Mouse (Mus musculus): ENCODE measurements at regions not wholly inside any gene's neighbourhood (a gene's known extent, or its start where the extent isn't known, plus 50 kb on each side); places are given as distances from the start of the nearest gene placed in this dataset.

GRCm38 (mm10) chr13:97442283-97442682 lies 201.4 kb downstream of the Enc1 start:
- Histone ChIP-seq H3K27ac (replicated peaks) (peak overlapping the region; percentile 20; the same call in 1 of the 2 replicates), H3K9me3 (no peaks in the 10 kb centered on the region), H3K9ac (replicated peaks) (peak overlapping the region; percentile 11; the same call in 1 of the 2 replicates), H3K27me3 (no peaks in the 10 kb centered on the region), H3K4me2 (replicated peaks) (no peak overlapping the region), H3K4me3 (no peak overlapping the region), H3K4me1 (peaks cover 44% of the 10 kb centered on the region), H3K36me3 (no peaks in the 10 kb centered on the region)
- no peak for ATAC-seq (replicated peaks)
- 34% methylated on average over 10 of the region's 10 CpGs for WGBS

- no peaks in the 10 kb centered on the region for H3K9me3 ChIP-seq
- no peaks in the 10 kb centered on the region for H3K27me3 ChIP-seq
- H3K9ac ChIP-seq (replicated peaks), result no peak overlapping the region
- H3K4me1 ChIP-seq, result peaks cover 49% of the 10 kb centered on the region
- no peaks in the 10 kb centered on the region for H3K36me3 ChIP-seq
- WGBS, result 53% methylated on average over 2 of the region's 2 CpGs
- no peak for ATAC-seq (replicated peaks)
- H3K27ac ChIP-seq (replicated peaks), result peak overlapping the region; percentile 20; the same call in 1 of the 2 replicates
- H3K4me3 ChIP-seq, result no peak overlapping the region
- no peak overlapping the region for H3K4me2 ChIP-seq (replicated peaks)
Observed at GRCm38 (mm10) chr13:97441803-97442202, 200.9 kb downstream of the Enc1 start.

GRCm38 (mm10) chr13:97439216-97439979 lies 198.5 kb downstream of the Enc1 start:
- H3K9me3 ChIP-seq, result no peaks in the 10 kb centered on the region
- no peaks in the 10 kb centered on the region for H3K27me3 ChIP-seq
- no peaks in the 10 kb centered on the region for H3K36me3 ChIP-seq
- H3K4me2 ChIP-seq (replicated peaks), result peak overlapping the region; percentile 30
- 4% methylated on average over 16 of the region's 16 CpGs for WGBS
- H3K9ac ChIP-seq (replicated peaks), result peak overlapping the region; percentile 8
- peaks cover 73% of the 10 kb centered on the region for H3K4me1 ChIP-seq
- peak overlapping the region; percentile 77 for H3K27ac ChIP-seq (replicated peaks)
- 0 out of 2 replicates have a peak overlapping the region, but pooled peaks have one; percentile 0 for H3K4me3 ChIP-seq
- peak; percentile 48 for ATAC-seq (replicated peaks)

DNA sequence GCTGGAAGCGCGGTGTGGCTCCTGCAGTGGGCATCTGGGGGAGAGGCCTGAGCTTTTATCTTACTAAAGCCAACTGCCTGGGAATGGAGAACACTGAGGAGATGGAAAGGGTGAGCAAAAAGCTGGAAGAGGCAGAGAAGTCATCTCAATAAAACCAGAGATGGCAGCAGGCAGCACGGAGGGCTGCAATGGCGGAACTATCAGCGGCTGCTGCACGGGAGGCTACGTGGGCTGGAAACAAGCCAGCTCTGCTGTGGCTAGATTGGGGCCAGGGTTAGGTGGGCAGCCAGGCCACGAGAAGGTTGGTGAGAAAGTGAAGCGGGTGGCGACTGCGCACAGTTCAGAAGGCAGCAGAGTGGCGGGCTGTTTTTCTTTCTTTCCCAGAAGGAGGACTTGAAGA lies 197.8 kb downstream of the Enc1 start:
- ATAC-seq (replicated peaks), result no peak
- Histone ChIP-seq H3K27ac (replicated peaks) (peak overlapping the region; percentile 77), H3K4me1 (peaks cover 73% of the 10 kb centered on the region), H3K9ac (replicated peaks) (peak overlapping the region; percentile 8), H3K36me3 (no peaks in the 10 kb centered on the region), H3K4me3 (0 out of 2 replicates have a peak overlapping the region, but pooled peaks have one; percentile 0), H3K9me3 (no peaks in the 10 kb centered on the region), H3K4me2 (replicated peaks) (peak overlapping the region; percentile 30), H3K27me3 (no peaks in the 10 kb centered on the region)
- 25% methylated on average over 12 of the region's 12 CpGs for WGBS

DNA sequence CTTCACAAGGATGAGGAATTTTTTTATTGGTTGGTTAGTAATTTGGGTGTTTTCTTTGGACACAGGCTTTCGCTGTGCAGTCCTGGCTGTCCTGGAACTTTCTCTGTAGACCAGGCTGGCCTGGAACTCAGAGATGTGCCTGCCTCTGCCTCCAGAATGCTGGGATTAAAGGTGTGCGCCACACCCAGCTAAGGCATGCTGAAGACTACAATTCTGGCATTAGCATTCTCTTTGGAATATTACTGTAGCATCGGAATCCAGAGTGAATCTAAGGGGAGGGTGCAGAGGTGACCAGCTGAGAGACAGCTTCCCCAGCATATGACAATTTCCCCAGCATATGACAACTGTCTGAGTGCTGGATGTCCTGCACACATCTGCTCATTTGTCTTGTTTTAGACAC lies 197.4 kb downstream of the Enc1 start:
- Histone ChIP-seq H3K4me1 (peaks cover 73% of the 10 kb centered on the region), H3K9ac (replicated peaks) (no peak overlapping the region), H3K9me3 (no peaks in the 10 kb centered on the region), H3K4me2 (replicated peaks) (no peak overlapping the region; the same call in 1 of the 2 replicates), H3K36me3 (no peaks in the 10 kb centered on the region), H3K4me3 (no peak overlapping the region), H3K27me3 (no peaks in the 10 kb centered on the region), H3K27ac (replicated peaks) (peak overlapping the region; percentile 77)
- 99% methylated on average over 3 of the region's 3 CpGs for WGBS
- ATAC-seq (replicated peaks), result no peak

DNA sequence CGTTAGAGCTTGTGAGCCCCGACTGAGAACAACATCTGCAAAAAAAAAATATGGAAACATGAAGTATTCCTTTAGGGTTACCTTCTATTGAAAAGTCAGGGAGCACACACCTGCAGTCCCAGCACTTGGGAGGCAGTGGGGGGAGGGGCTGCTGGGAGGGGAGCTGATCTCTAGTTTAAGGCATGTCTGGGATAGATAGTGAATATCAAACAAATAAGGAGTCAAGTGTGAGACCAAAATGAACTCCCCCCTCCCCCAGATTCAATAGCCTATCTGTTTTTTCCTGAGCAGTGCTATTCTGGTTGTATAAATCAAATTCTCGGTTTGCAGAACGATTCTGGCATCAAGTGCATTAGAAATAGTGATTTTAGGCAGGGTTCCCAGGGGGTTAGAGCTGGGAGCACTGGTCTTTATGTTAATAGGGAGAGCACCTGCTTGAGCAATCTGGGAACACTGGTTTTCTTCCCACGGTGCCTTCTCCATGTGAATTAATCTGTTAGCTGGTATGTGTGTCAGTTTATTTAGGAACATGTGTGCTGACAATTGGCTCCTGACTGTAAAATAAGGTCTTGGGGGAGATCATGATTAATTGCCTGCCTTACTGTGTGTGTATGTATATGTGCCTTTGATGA lies 195.9 kb downstream of the Enc1 start:
- Histone ChIP-seq H3K9ac (replicated peaks) (peak overlapping the region; percentile 50; the same call in 1 of the 2 replicates), H3K4me3 (no peak overlapping the region)

DNA sequence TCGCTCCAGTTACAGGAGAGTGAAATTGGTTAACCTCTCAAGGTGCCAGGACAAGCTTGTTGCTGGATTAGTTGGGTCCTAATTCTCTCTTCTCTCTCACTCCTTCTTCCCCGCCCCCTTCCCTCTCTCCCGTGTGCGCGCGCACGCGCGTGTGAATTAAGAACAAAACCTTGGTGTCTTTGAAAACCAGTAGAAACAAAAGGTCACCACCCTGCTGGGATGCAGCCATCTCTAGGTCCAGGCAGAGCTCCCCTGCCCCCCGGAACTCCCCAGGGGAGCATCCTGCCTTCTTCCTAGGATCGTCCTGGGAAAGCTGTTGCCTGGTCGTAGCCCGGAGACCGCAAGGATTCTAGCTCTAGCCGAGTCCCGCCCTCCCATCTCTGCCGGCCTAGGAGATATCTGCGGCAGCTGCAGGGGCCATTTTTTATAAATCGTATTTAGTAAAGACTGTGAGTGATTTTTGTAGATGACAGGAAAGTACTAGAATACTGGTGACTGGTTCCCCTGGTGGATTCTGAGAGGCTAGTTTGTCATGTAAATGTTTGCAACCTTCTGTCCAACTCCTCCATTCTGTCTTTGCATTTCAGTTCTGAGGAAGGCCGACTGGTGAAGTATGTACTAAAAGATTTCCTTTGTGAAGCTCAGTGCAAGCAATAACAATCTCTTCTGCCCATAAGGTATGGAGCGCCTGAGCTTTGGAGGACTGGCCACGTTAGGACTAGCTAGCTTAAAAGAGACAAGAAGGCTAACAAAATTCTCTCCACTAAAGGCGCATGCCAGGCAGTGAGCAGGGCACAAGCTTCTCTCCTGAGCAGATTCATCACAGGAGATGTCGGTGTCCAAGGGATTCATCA lies 195.2 kb downstream of the Enc1 start:
- Histone ChIP-seq H3K9me3 (no peaks in the 10 kb centered on the region), H3K27me3 (no peaks in the 10 kb centered on the region), H3K9ac (replicated peaks) (peak overlapping the region; percentile 50), H3K4me3 (peak overlapping the region; percentile 38), H3K27ac (replicated peaks) (peak overlapping the region; percentile 68), H3K4me2 (replicated peaks) (peak overlapping the region; percentile 67), H3K36me3 (no peaks in the 10 kb centered on the region), H3K4me1 (peaks cover 61% of the 10 kb centered on the region)
- ATAC-seq (replicated peaks), result peak; percentile 39
- WGBS, result 2% methylated on average over 24 of the region's 24 CpGs

More for the DNA sequence above, 195.9 kb downstream of the Enc1 start:
- no peaks in the 10 kb centered on the region for H3K27me3 ChIP-seq
- H3K36me3 ChIP-seq, result no peaks in the 10 kb centered on the region
- H3K4me1 ChIP-seq, result peaks cover 63% of the 10 kb centered on the region
- H3K27ac ChIP-seq (replicated peaks), result peak overlapping the region; percentile 68
- peak overlapping the region; percentile 67; the same call in 1 of the 2 replicates for H3K4me2 ChIP-seq (replicated peaks)
- ATAC-seq (replicated peaks), result no peak
- H3K9me3 ChIP-seq, result no peaks in the 10 kb centered on the region
- 8% methylated on average over 5 of the region's 5 CpGs for WGBS

GRCm38 (mm10) chr13:97434961-97435864 lies 194.3 kb downstream of the Enc1 start:
- Histone ChIP-seq H3K9me3 (no peaks in the 10 kb centered on the region), H3K9ac (replicated peaks) (peak overlapping the region; percentile 50; the same call in 1 of the 2 replicates), H3K4me3 (peak overlapping the region; percentile 38), H3K36me3 (no peaks in the 10 kb centered on the region), H3K4me2 (replicated peaks) (peak overlapping the region; percentile 67), H3K27ac (replicated peaks) (peak overlapping the region; percentile 68), H3K4me1 (peaks cover 55% of the 10 kb centered on the region), H3K27me3 (no peaks in the 10 kb centered on the region)
- peak; percentile 39 for ATAC-seq (replicated peaks)
- WGBS, result 5% methylated on average over 20 of the region's 20 CpGs

- no peaks in the 10 kb centered on the region for H3K36me3 ChIP-seq
- H3K27ac ChIP-seq (replicated peaks), result no peak overlapping the region
- 54% methylated on average over 7 of the region's 7 CpGs for WGBS
- H3K27me3 ChIP-seq, result no peaks in the 10 kb centered on the region
- H3K9me3 ChIP-seq, result no peaks in the 10 kb centered on the region
- no peak for ATAC-seq (replicated peaks)
- no peak overlapping the region for H3K4me3 ChIP-seq
- H3K9ac ChIP-seq (replicated peaks), result no peak overlapping the region
- no peak overlapping the region for H3K4me2 ChIP-seq (replicated peaks)
- peaks cover 45% of the 10 kb centered on the region for H3K4me1 ChIP-seq
Observed at GRCm38 (mm10) chr13:97434167-97434566, 193.3 kb downstream of the Enc1 start.

DNA sequence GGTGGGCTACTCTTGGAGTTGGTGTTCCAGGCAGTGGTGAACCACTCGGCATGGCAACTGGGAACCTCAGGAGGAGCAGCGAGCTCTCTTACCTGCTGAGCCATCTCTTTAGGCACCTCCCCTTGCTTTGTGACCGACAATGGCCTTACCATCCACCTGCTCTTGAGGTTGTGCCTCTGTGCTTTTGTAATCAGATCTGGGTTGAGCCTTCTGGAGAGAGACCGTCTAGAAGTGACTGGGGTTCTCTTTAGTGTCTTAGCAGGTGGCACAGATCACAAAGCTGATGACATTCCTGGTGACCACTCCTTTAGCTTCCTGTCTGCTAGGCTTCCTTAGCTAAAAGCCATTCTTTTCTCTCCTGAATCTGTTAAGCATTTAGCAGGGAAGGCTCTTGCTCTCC lies 191.7 kb downstream of the Enc1 start:
- H3K4me3 ChIP-seq, result no peak overlapping the region
- H3K9ac ChIP-seq (replicated peaks), result no peak overlapping the region
- H3K36me3 ChIP-seq, result no peaks in the 10 kb centered on the region
- WGBS, result 51% methylated on average over 4 of the region's 4 CpGs
- no peaks in the 10 kb centered on the region for H3K9me3 ChIP-seq
- ATAC-seq (replicated peaks), result no peak
- H3K4me2 ChIP-seq (replicated peaks), result no peak overlapping the region
- peaks cover 32% of the 10 kb centered on the region for H3K4me1 ChIP-seq
- H3K27ac ChIP-seq (replicated peaks), result no peak overlapping the region
- no peaks in the 10 kb centered on the region for H3K27me3 ChIP-seq

DNA sequence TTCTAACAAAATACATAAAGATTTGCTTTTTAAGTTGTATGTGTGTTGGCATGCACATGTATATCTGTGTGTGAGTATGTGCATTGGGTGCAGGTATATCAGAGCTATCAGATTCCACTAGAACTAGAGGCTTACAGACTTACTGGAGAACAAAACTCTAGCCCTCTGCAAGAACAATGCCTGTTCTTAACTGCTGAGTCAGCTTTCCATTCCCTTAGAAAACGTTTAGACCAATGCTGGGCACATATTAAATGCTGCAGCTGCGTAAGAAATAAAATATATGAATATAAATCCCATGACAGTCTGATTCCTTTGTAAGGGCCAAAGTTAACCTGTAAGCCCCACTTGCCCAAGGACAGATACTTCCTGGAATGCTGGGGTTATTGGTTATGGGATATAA lies 190.0 kb downstream of the Enc1 start:
- no peak for ATAC-seq (replicated peaks)
- Histone ChIP-seq H3K9ac (replicated peaks) (no peak overlapping the region), H3K27ac (replicated peaks) (no peak overlapping the region), H3K4me3 (no peak overlapping the region), H3K4me2 (replicated peaks) (no peak overlapping the region), H3K36me3 (no peaks in the 10 kb centered on the region), H3K9me3 (no peaks in the 10 kb centered on the region), H3K27me3 (no peaks in the 10 kb centered on the region), H3K4me1 (peaks cover 15% of the 10 kb centered on the region)
- WGBS, result 53% methylated on average over 2 of the region's 2 CpGs
